Mouse (Mus musculus) forebrain, embryonic 14.5 days (tissue): ENCODE data around the gene Tmem30a. TPM values are rescaled to one million over a fixed set of nuclear protein-coding genes. Genes with fewer than 3 reads are reported as not detected.
A peak's percentile ranks its signal among the peaks of the same experiment; 100 is the strongest.

Source experiments
- ATAC-seq: fragments of 200-750 bp; cut with Nextera tagmentation; 2 replicates; pipeline ENCODE4 v1.8.0; 2017; ENCODE audit warnings: mild to moderate bottlenecking, moderate library complexity
- DNase-seq: peaks from one replicate; pipeline ENCODE4 v3.0.0-alpha.2; 2015; ENCODE audit warnings: low spot score
- H3K27ac ChIP-seq: fragments of 300-500 bp; sonication (generic); 2 replicates; pipeline ENCODE4 v1.5.1; 2014; ENCODE audit warnings: low read depth, mild to moderate bottlenecking, control low read depth, low read length, moderate library complexity
- H3K27me3 ChIP-seq: fragments of 300-500 bp; sonication (generic); replicated peaks from 2 replicates; pipeline ENCODE4 v1.6.1; 2014; ENCODE audit warnings: low read length, control low read depth, mixed read lengths; ENCODE audit not compliant: control insufficient read depth, insufficient read depth
- H3K36me3 ChIP-seq: fragments of 300-500 bp; sonication (generic); 2 replicates; pipeline ENCODE4 v1.6.1; 2014; ENCODE audit warnings: low read length, control low read depth; ENCODE audit not compliant: control insufficient read depth, insufficient read depth
- H3K4me1 ChIP-seq: fragments of 300-500 bp; sonication (generic); 2 replicates; pipeline ENCODE4 v1.6.1; 2014; ENCODE audit warnings: antibody characterized with exemption, low read length, control low read depth; ENCODE audit not compliant: control insufficient read depth, insufficient read depth
- H3K4me2 ChIP-seq: fragments of 300-500 bp; sonication (generic); 2 replicates; pipeline ENCODE4 v1.6.1; 2014; ENCODE audit warnings: mild to moderate bottlenecking, control low read depth, low read length
- H3K4me3 ChIP-seq: fragments of 300-500 bp; sonication (generic); 2 replicates; pipeline ENCODE4 v1.5.1; 2014; ENCODE audit warnings: low read depth, low read length, control low read depth
- H3K9ac ChIP-seq: fragments of 300-500 bp; sonication (generic); 2 replicates; pipeline ENCODE4 v1.6.1; 2014; ENCODE audit warnings: mild to moderate bottlenecking, low read length, control low read depth, moderate library complexity
- H3K9me3 ChIP-seq: fragments of 300-500 bp; sonication (generic); replicated peaks from 2 replicates; pipeline ENCODE4 v1.6.1; 2016; ENCODE audit warnings: low read length, control low read depth, mixed read lengths; ENCODE audit not compliant: control insufficient read depth
- WGBS: fragments of 180-500 bp; shearing (Covaris S2); extraction: QIAGEN DNeasy Blood & Tissue Kit; methylation state at CpG from one replicate; pipeline ENCODE4 v1.1.7; 2014; 5-methylcytosine and 5-hydroxymethylcytosine counted together
- polyA plus RNA-seq: library from polyadenylated mRNA; unstranded; fragments of >200 nt; fragmentation: Nextera tagmentation; extraction: Ambion mirVana; gene quantifications from 2 replicates; pipeline ENCODE4 v1.2.1, GENCODE M21; 2014

Gene Tmem30a
- polyA plus RNA-seq, 1 experiment from 2014 or later, result 91.2 TPM

- ATAC-seq (no peak), DNase-seq (no peak)
- Histone ChIP-seq H3K4me2 (no peak overlapping the region), H3K4me1 (no peaks in the 10 kb centered on the region), H3K27me3 (no peaks in the 10 kb centered on the region), H3K36me3 (no peaks in the 10 kb centered on the region), H3K9ac (no peak overlapping the region), H3K9me3 (no peaks in the 10 kb centered on the region), H3K27ac (no peak overlapping the region), H3K4me3 (no peak overlapping the region)
- WGBS, result 92% methylated on average over 6 of the region's 6 CpGs
These were observed 57.7 kb downstream of the Tmem30a start for GRCm38 (mm10) chr9:79735608-79736007.

GRCm38 (mm10) chr9:79730301-79730700, 63.0 kb downstream of the Tmem30a start:
- ATAC-seq (no peak), DNase-seq (no peak)
- 85% methylated on average over 5 of the region's 5 CpGs for WGBS
- no peak overlapping the region for H3K4me3 ChIP-seq
- no peak overlapping the region for H3K4me2 ChIP-seq
- H3K4me1 ChIP-seq, result no peaks in the 10 kb centered on the region
- no peaks in the 10 kb centered on the region for H3K27me3 ChIP-seq
- H3K9me3 ChIP-seq, result no peaks in the 10 kb centered on the region
- H3K36me3 ChIP-seq, result no peaks in the 10 kb centered on the region
- no peak overlapping the region for H3K9ac ChIP-seq
- H3K27ac ChIP-seq, result no peak overlapping the region

DNA sequence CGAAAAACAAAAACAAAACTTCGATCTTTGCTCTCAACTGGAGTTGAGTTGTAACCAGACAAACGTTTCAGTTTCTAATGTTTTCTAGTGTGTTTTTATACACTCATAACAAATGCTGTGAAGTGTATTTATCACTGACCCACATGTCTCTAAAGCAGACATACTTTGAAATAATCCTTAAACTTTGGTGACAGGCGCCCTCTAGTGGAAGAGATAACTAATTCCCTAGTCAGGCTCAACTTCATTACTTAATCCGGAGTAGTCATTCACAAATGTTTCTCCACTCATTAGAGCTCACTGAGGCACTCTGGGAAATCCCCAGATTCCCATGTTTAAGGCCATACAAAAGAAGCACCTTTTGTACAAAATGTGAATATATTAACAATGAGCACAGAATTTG, 70.2 kb downstream of the Tmem30a start:
- Histone ChIP-seq H3K4me1 (peaks cover 1% of the 10 kb centered on the region; the same call in 1 of the 2 replicates), H3K4me2 (no peak overlapping the region), H3K4me3 (no peak overlapping the region), H3K9ac (no peak overlapping the region), H3K9me3 (no peaks in the 10 kb centered on the region), H3K36me3 (no peaks in the 10 kb centered on the region), H3K27ac (no peak overlapping the region), H3K27me3 (peaks cover 23% of the 10 kb centered on the region)
- ATAC-seq, result no peak
- WGBS, result 34% methylated on average over 5 of the region's 5 CpGs
- peak; percentile 84 for DNase-seq

DNA sequence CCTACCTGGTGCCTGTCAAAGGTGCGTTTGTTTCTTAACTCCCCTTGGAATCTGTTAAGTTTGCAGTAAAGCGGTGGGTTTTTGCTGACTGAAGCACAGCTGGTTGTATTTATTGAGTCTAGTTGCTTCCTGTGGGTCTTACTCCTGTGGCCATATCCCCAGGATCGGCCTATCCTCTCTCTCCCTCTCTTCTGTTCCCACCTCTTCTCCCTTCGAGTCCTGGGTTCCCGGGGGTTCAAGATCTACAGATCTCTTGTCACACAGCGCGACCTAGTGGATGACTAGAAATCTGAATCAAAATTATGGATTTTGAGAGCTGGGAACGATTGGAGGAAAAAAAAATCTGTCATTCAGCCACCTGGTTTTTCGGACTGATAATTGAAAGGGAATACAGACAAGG, 72.3 kb downstream of the Tmem30a start:
- peaks cover 33% of the 10 kb centered on the region for H3K27me3 ChIP-seq
- H3K27ac ChIP-seq, result no peak overlapping the region
- no peaks in the 10 kb centered on the region for H3K36me3 ChIP-seq
- no peak overlapping the region for H3K9ac ChIP-seq
- peak; percentile 25; the same call in 1 of the 2 replicates for ATAC-seq
- DNase-seq, result peak; percentile 89
- no peaks in the 10 kb centered on the region for H3K9me3 ChIP-seq
- 8% methylated on average over 9 of the region's 9 CpGs for WGBS
- no peak overlapping the region for H3K4me2 ChIP-seq
- H3K4me1 ChIP-seq, result peaks cover 7% of the 10 kb centered on the region; the same call in 1 of the 2 replicates
- H3K4me3 ChIP-seq, result no peak overlapping the region

DNA sequence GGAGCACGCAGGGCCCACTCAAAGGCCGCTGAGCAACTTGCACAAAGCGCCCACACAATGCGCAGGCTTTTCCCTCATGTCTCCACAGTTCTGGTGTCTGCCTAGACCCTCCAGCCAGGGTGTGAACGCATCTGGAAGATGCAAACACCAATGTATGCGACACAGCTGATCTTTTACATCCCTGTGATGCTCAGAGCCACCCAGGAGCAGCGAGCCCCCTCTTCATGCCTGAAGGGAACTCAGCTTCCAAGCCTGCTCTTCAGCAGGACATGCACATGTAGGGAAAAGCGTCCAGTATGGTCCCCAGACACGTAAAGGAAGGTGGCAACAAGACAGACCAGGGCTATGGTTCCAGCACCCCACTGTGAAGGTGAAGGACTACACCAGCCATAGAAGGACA, 73.2 kb downstream of the Tmem30a start:
- H3K9me3 ChIP-seq, result no peaks in the 10 kb centered on the region
- ATAC-seq (no peak), DNase-seq (peak; percentile 5)
- no peaks in the 10 kb centered on the region for H3K36me3 ChIP-seq
- WGBS, result 28% methylated on average over 9 of the region's 9 CpGs
- no peak overlapping the region for H3K4me2 ChIP-seq
- peak overlapping the region; percentile 49; the same call in 1 of the 2 replicates for H3K4me3 ChIP-seq
- peaks cover 33% of the 10 kb centered on the region for H3K27me3 ChIP-seq
- no peak overlapping the region for H3K9ac ChIP-seq
- peaks cover 7% of the 10 kb centered on the region; the same call in 1 of the 2 replicates for H3K4me1 ChIP-seq
- no peak overlapping the region for H3K27ac ChIP-seq

- H3K4me1 ChIP-seq, result peaks cover 7% of the 10 kb centered on the region
- peak; percentile 52 for DNase-seq
- H3K27me3 ChIP-seq, result peaks cover 33% of the 10 kb centered on the region
- no peaks in the 10 kb centered on the region for H3K36me3 ChIP-seq
- peak overlapping the region; percentile 49 for H3K4me3 ChIP-seq
- 1% methylated on average over 28 of the region's 28 CpGs for WGBS
- no peaks in the 10 kb centered on the region for H3K9me3 ChIP-seq
- ATAC-seq, result no peak
- peak overlapping the region; percentile 61; the same call in 1 of the 2 replicates for H3K9ac ChIP-seq
- no peak overlapping the region for H3K27ac ChIP-seq
- H3K4me2 ChIP-seq, result peak overlapping the region; percentile 93
These were observed 73.9 kb downstream of the Tmem30a start for GRCm38 (mm10) chr9:79719451-79719850.

Other genes starting within 250 kb of the Tmem30a start
- gene Col12a1, start 74.7 kb downstream of the Tmem30a start, polyA plus RNA-seq, result 5.0 and 7.7 TPM in 2 replicates
- gene Cox7a2, start 33.6 kb downstream of the Tmem30a start, polyA plus RNA-seq, result 791 and 901 TPM in 2 replicates
- gene Filip1, start 219.3 kb upstream of the Tmem30a start, polyA plus RNA-seq, result 2.5 and 2.9 TPM in 2 replicates